Mouse (Mus musculus) C2C12 (cell line): ENCODE data around the gene Bcar3. TPM values are rescaled to one million over a fixed set of nuclear protein-coding genes. Genes with fewer than 3 reads are reported as not detected.

Experiments used
- H3K27me3 ChIP-seq: one replicate; pipeline ENCODE4 v1.6.1; 2011; ENCODE audit not compliant: control insufficient read depth, insufficient read depth, insufficient read length
- H3K36me3 ChIP-seq: one replicate; pipeline ENCODE4 v1.6.1; 2011; ENCODE audit not compliant: control insufficient read depth, insufficient read depth
- H3K4me3 ChIP-seq: one replicate; pipeline ENCODE4 v1.5.1; 2011; ENCODE audit warnings: mild to moderate bottlenecking, control low read depth; ENCODE audit not compliant: poor library complexity, insufficient read depth, severe bottlenecking
- H3K79me2 ChIP-seq: one replicate; pipeline ENCODE4 v1.6.1; 2011; ENCODE audit not compliant: control insufficient read depth, insufficient read depth
- H3K79me3 ChIP-seq: one replicate; pipeline ENCODE4 v1.6.1; 2011; ENCODE audit warnings: low read depth, control low read depth
- H3ac ChIP-seq: one replicate; pipeline ENCODE3; 2011; ENCODE audit warnings: low read depth; ENCODE audit not compliant: control insufficient read depth, insufficient read length
- CEBPB ChIP-seq: IDR thresholded peaks from one replicate; pipeline ENCODE4 v1.6.1; 2011; ENCODE audit warnings: low read depth, mild to moderate bottlenecking, control low read depth, moderate library complexity
- CTCF ChIP-seq: IDR thresholded peaks from one replicate; pipeline ENCODE4 v1.5.1; 2011; ENCODE audit not compliant: control insufficient read depth, insufficient read depth, insufficient read length
- FOSL1 ChIP-seq: IDR thresholded peaks from one replicate; pipeline ENCODE4 v1.8.0; 2011; ENCODE audit warnings: mild to moderate bottlenecking, low read length; ENCODE audit not compliant: poor library complexity, insufficient read depth, severe bottlenecking
- MAX ChIP-seq: IDR thresholded peaks from one replicate; pipeline ENCODE4 v1.6.1; 2011; ENCODE audit warnings: mild to moderate bottlenecking, control low read depth
- MYOD1 ChIP-seq: IDR thresholded peaks from one replicate; pipeline ENCODE4 v1.6.1; 2011; ENCODE audit warnings: low read depth; ENCODE audit not compliant: control insufficient read depth, insufficient read length
- MYOG ChIP-seq: IDR thresholded peaks from one replicate; pipeline ENCODE4 v1.6.1; 2011; ENCODE audit not compliant: control insufficient read depth, insufficient read length; ENCODE audit errors: extremely low read depth
- USF1 ChIP-seq: IDR thresholded peaks from one replicate; pipeline ENCODE4 v1.6.1; 2011; ENCODE audit warnings: low read depth, mild to moderate bottlenecking, control low read depth, moderate library complexity
- polyA plus RNA-seq: library from polyadenylated mRNA; unstranded; fragments of >200 nt; fragmentation: generic; extraction: Trizol; gene quantifications from one replicate; pipeline ENCODE4 v1.2.1, GENCODE M21; 2012; ENCODE audit warnings: missing spikeins

Gene Bcar3
- polyA plus RNA-seq, 1 experiment = 34.9 TPM

GRCm38 (mm10) chr3:122511721-122512619 is 218.0 kb downstream of the Bcar3 start:
- Histone ChIP-seq H3K4me3 (no peak overlapping the region), H3K79me2 (peaks cover 64% of the 10 kb centered on the region), H3ac (peak overlapping the region; percentile 26), H3K27me3 (no peaks in the 10 kb centered on the region), H3K79me3 (peaks cover 10% of the 10 kb centered on the region), H3K36me3 (peaks cover 55% of the 10 kb centered on the region)
- TF ChIP-seq MYOG (no peak), CEBPB (no peak), CTCF (no peak), MAX (no peak), FOSL1 (no peak), USF1 (no peak), MYOD1 (no peak)

GRCm38 (mm10) chr3:122512725-122513375 is 218.9 kb downstream of the Bcar3 start:
- Histone ChIP-seq H3K79me2 (peaks cover 64% of the 10 kb centered on the region), H3ac (no peak overlapping the region), H3K79me3 (peaks cover 12% of the 10 kb centered on the region), H3K27me3 (no peaks in the 10 kb centered on the region), H3K36me3 (peaks cover 48% of the 10 kb centered on the region), H3K4me3 (no peak overlapping the region)
- TF ChIP-seq CTCF = no peak
- no peak for TF ChIP-seq FOSL1
- TF ChIP-seq CEBPB = no peak
- no peak for TF ChIP-seq USF1
- TF ChIP-seq MYOG = no peak
- TF ChIP-seq MYOD1 = no peak
- no peak for TF ChIP-seq MAX

- no peaks in the 10 kb centered on the region for H3K27me3 ChIP-seq
- TF ChIP-seq FOSL1 = no peak
- TF ChIP-seq CTCF = no peak
- no peak for TF ChIP-seq MAX
- no peak for TF ChIP-seq MYOD1
- no peak for TF ChIP-seq MYOG
- no peak for TF ChIP-seq USF1
- no peak for TF ChIP-seq CEBPB
- H3ac ChIP-seq = peak overlapping the region; percentile 31
- no peak overlapping the region for H3K4me3 ChIP-seq
- H3K79me2 ChIP-seq = peaks cover 53% of the 10 kb centered on the region
- H3K36me3 ChIP-seq = peaks cover 46% of the 10 kb centered on the region
- H3K79me3 ChIP-seq = peaks cover 12% of the 10 kb centered on the region
Observed at GRCm38 (mm10) chr3:122515568-122516326, 221.8 kb downstream of the Bcar3 start.

GRCm38 (mm10) chr3:122516327-122516695 is 222.4 kb downstream of the Bcar3 start:
- TF ChIP-seq MAX (no peak), MYOG (no peak), FOSL1 (no peak), CTCF (no peak), CEBPB (no peak), USF1 (no peak), MYOD1 (no peak)
- no peak overlapping the region for H3K4me3 ChIP-seq
- peaks cover 41% of the 10 kb centered on the region for H3K36me3 ChIP-seq
- H3K79me3 ChIP-seq = peaks cover 12% of the 10 kb centered on the region
- H3K27me3 ChIP-seq = no peaks in the 10 kb centered on the region
- peaks cover 48% of the 10 kb centered on the region for H3K79me2 ChIP-seq
- H3ac ChIP-seq = no peak overlapping the region

GRCm38 (mm10) chr3:122517726-122518125 is 223.8 kb downstream of the Bcar3 start:
- peaks cover 41% of the 10 kb centered on the region for H3K36me3 ChIP-seq
- no peak overlapping the region for H3ac ChIP-seq
- no peak overlapping the region for H3K4me3 ChIP-seq
- H3K79me2 ChIP-seq = peaks cover 35% of the 10 kb centered on the region
- TF ChIP-seq USF1 = no peak
- no peak for TF ChIP-seq FOSL1
- no peak for TF ChIP-seq MYOG
- TF ChIP-seq CTCF = no peak
- no peak for TF ChIP-seq CEBPB
- TF ChIP-seq MYOD1 = no peak
- no peak for TF ChIP-seq MAX
- peaks cover 9% of the 10 kb centered on the region for H3K79me3 ChIP-seq
- H3K27me3 ChIP-seq = no peaks in the 10 kb centered on the region
